Mouse (Mus musculus): ENCODE results near the gene Gnptab. TPM values are rescaled to one million over a fixed set of nuclear protein-coding genes. Genes with fewer than 3 reads are reported as not detected.

Gene Gnptab
- total RNA-seq, 2 experiments from 2014 or later: 31.2 to 32.1 TPM

DNA sequence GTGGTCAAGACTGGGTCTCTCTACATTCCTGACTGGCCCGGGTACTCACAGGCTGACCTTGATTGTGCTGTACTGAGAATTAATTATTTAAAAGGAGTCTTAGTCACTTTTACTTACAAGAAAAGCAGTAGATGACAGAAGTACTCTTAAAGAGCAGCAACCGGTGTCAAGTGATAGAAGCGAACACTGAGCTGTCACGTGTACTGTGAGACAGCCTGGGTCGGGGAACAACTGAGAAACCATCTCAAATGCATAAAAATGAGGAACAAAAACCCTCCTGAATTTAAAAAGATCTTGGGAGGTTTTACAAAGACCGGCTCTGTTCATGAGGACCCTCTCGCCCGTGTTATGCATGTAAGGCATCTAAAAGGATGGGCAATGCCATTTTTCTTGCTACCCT lies 113.7 kb downstream of the Gnptab start:
- intact Hi-C loops (cut with DNase I): no loop called here
- no peak for DNase-seq

GRCm38 (mm10) chr10:88494959-88495587 lies 116.1 kb downstream of the Gnptab start:
- DNase-seq: no peak
- intact Hi-C loops (cut with DNase I): no loop called here

Other genes starting within 250 kb of the Gnptab start
- under 1 TPM; 0.64 to 0.81 TPM for gene Parpbp, start 232.2 kb upstream of the Gnptab start, total RNA-seq (2021)
- gene Nup37, start 232.1 kb upstream of the Gnptab start, total RNA-seq (2021): 1 to 10 TPM; 6.7 TPM
- 10 to 100 TPM; 31.6 to 34.1 TPM for gene Washc3, start 178.0 kb upstream of the Gnptab start, total RNA-seq (2021)
- 1 to 10 TPM; 3.0 to 3.9 TPM for gene Dram1, start 52 bp upstream of the Gnptab start, total RNA-seq (2021)
- gene Sycp3, start 80.4 kb downstream of the Gnptab start, total RNA-seq (2021): under 1 TPM in 1 of 2 experiments, not detected in 1; 0.25 TPM
- gene Chpt1, start 124.9 kb downstream of the Gnptab start, total RNA-seq (2021): 100 to 1,000 TPM; 321 to 351 TPM
- gene Mybpc1, start 226.0 kb downstream of the Gnptab start, total RNA-seq (2021): under 1 TPM; 0.39 to 0.49 TPM

Data from heart, postnatal 36 days (tissue).